18 mouse cellular contexts compared by ENCODE assay signal in genomic region chrX:141249636-141250035, GRCm38 (mm10).
"Had no signal": no experiment of that assay in that cellular context is flagged by ENCODE, and none has a peak within 500 bp of the region (broad histone marks: within the 10 kb centered on the region; RNA-seq: fewer than 3 reads in every experiment).

No protein-coding gene starts in this region.

- ATAC-seq: intestine, postnatal 0 days; midbrain, embryonic 13.5 days had no signal

- H3K4me2 ChIP-seq: limb, embryonic 12.5 days; limb, embryonic 15.5 days; liver, embryonic 13.5 days; midbrain, embryonic 13.5 days had no signal

- H3K4me1 ChIP-seq: limb, embryonic 12.5 days; limb, embryonic 15.5 days; liver, embryonic 13.5 days; megakaryocyte, embryonic 14.5 days; midbrain, embryonic 10.5 days; midbrain, embryonic 13.5 days had no signal

- H3K36me3 ChIP-seq: limb, embryonic 12.5 days; limb, embryonic 15.5 days; liver, embryonic 13.5 days; midbrain, embryonic 10.5 days; midbrain, embryonic 13.5 days had no signal

- H3K27me3 ChIP-seq: megakaryocyte, embryonic 14.5 days had no signal

- H3K9me3 ChIP-seq: limb, embryonic 12.5 days; limb, embryonic 15.5 days; liver, embryonic 13.5 days; megakaryocyte, embryonic 14.5 days; midbrain, embryonic 10.5 days; midbrain, embryonic 13.5 days had no signal

- H3K9ac ChIP-seq: limb, embryonic 12.5 days; limb, embryonic 15.5 days; liver, embryonic 13.5 days; midbrain, embryonic 13.5 days had no signal

- H3K4me3 ChIP-seq: limb, embryonic 12.5 days; limb, embryonic 15.5 days; liver, embryonic 13.5 days; megakaryocyte, embryonic 14.5 days; midbrain, embryonic 10.5 days; midbrain, embryonic 13.5 days had no signal

- DNase-seq: kidney, adult 8-10 months; kidney, postnatal 14 days; kidney, postnatal 4 days; left cerebral cortex, postnatal 4 days; liver, embryonic 13.5 days; lung, adult 2 months; lung, postnatal 14 days; lung, postnatal 4 days; thymus, adult 2 months; thymus, postnatal 14 days; thymus, postnatal 4 days had no signal

- H3K27ac ChIP-seq: limb, embryonic 12.5 days; limb, embryonic 15.5 days; liver, embryonic 13.5 days; midbrain, embryonic 10.5 days; midbrain, embryonic 13.5 days; stomach, postnatal 0 days had no signal
